Mouse (Mus musculus) midbrain, embryonic 14.5 days (tissue): ENCODE data around the gene Pdzd2. TPM values are rescaled to one million over a fixed set of nuclear protein-coding genes. Genes with fewer than 3 reads are reported as not detected.

Experiments used
- ATAC-seq: fragments of 200-750 bp; cut with Nextera tagmentation; 2 replicates; pipeline ENCODE4 v1.8.0; 2017; ENCODE audit warnings: moderate number of reproducible peaks, moderate library complexity; ENCODE audit not compliant: low FRiP score, low TSS enrichment
- DNase-seq: peaks from one replicate; pipeline ENCODE4 v3.0.0-alpha.2; 2015
- H3K27ac ChIP-seq: fragments of 300-500 bp; sonication (generic); replicated peaks from 2 replicates; pipeline ENCODE4 v1.5.1; 2014; ENCODE audit warnings: mild to moderate bottlenecking, low read depth, low read length, moderate library complexity
- H3K27me3 ChIP-seq: fragments of 300-500 bp; sonication (generic); 2 replicates; pipeline ENCODE4 v1.6.1; 2014; ENCODE audit warnings: low read length, control low read depth, mixed read lengths; ENCODE audit not compliant: control insufficient read depth, insufficient read depth
- H3K36me3 ChIP-seq: fragments of 300-500 bp; sonication (generic); 2 replicates; pipeline ENCODE4 v1.6.1; 2014; ENCODE audit warnings: low read length, control low read depth; ENCODE audit not compliant: control insufficient read depth, insufficient read depth
- H3K4me1 ChIP-seq: fragments of 300-500 bp; sonication (generic); 2 replicates; pipeline ENCODE4 v1.6.1; 2014; ENCODE audit warnings: mild to moderate bottlenecking, antibody characterized with exemption, low read length, control low read depth; ENCODE audit not compliant: control insufficient read depth, insufficient read depth
- H3K4me2 ChIP-seq: fragments of 300-500 bp; sonication (generic); 2 replicates; pipeline ENCODE4 v1.6.1; 2014; ENCODE audit warnings: mild to moderate bottlenecking, low read length, moderate library complexity
- H3K4me3 ChIP-seq: fragments of 300-500 bp; sonication (generic); replicated peaks from 2 replicates; pipeline ENCODE4 v1.5.1; 2014; ENCODE audit warnings: low read depth, low read length
- H3K9ac ChIP-seq: fragments of 300-500 bp; sonication (generic); replicated peaks from 2 replicates; pipeline ENCODE4 v1.6.1; 2014; ENCODE audit warnings: mild to moderate bottlenecking, low read length, moderate library complexity
- H3K9me3 ChIP-seq: fragments of 300-500 bp; sonication (generic); 2 replicates; pipeline ENCODE4 v1.6.1; 2016; ENCODE audit warnings: low read length, control low read depth, mixed read lengths; ENCODE audit not compliant: control insufficient read depth
- WGBS: fragments of 180-500 bp; shearing (Covaris S2); extraction: QIAGEN DNeasy Blood & Tissue Kit; methylation state at CpG from one replicate; pipeline ENCODE4 v1.1.7; 2014; 5-methylcytosine and 5-hydroxymethylcytosine counted together
- polyA plus RNA-seq: library from polyadenylated mRNA; unstranded; fragments of >200 nt; fragmentation: Nextera tagmentation; extraction: Ambion mirVana; gene quantifications from 2 replicates; pipeline ENCODE4 v1.2.1, GENCODE M21; 2014

Pdzd2 gene
- polyA plus RNA-seq, 1 experiment from 2014 or later = 11.2 TPM

DNA sequence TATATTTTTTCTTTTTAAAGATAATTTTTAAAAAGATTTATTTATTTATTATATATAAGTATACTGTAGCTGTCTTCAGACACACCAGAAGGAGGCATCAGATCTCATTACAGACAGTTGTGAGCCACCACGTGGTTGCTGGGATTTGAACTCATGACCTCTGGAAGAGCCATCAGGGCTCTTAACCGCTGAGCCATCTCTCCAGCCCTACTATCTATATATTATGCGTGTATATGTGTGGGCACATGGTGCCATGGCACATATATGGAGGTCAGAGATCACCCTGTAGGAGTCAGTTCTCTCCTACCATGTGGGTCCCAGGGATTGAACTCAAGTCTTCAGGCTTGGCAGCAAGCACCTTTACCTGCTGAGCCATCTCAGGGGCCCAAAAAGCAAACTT is 359.7 kb downstream of the Pdzd2 start:
- H3K36me3 ChIP-seq = no peaks in the 10 kb centered on the region
- ATAC-seq = no peak
- no peaks in the 10 kb centered on the region for H3K9me3 ChIP-seq
- DNase-seq = no peak
- H3K4me2 ChIP-seq = no peak overlapping the region
- H3K9ac ChIP-seq = no peak overlapping the region
- H3K27ac ChIP-seq = no peak overlapping the region
- 97% methylated on average over 3 of the region's 3 CpGs for WGBS
- H3K4me3 ChIP-seq = no peak overlapping the region
- H3K4me1 ChIP-seq = peaks cover 9% of the 10 kb centered on the region
- H3K27me3 ChIP-seq = no peaks in the 10 kb centered on the region

DNA sequence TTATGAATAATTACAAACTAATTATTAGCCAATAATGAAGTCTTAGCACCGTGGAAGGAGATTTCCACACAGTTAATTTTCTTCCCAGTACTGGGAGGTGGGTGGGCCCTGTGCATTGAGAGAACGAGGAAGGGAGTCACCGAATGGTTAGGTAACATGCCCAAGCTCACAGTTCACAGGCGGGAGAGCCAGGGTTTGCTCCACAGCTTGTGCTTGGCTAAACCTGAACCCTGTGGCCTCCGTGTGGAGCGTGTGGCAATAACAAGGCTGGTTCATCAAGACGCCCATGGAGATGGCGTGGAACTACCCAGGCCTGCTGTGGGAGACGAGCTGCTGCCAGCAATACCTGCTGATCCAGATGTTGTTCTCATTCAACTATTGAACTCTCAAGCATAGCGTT is 361.9 kb downstream of the Pdzd2 start:
- ATAC-seq (no peak), DNase-seq (no peak)
- no peak overlapping the region for H3K4me3 ChIP-seq
- no peaks in the 10 kb centered on the region for H3K9me3 ChIP-seq
- no peak overlapping the region for H3K9ac ChIP-seq
- 0 out of 2 replicates have a peak, but pooled peaks cover 3% of the 10 kb centered on the region for H3K36me3 ChIP-seq
- 75% methylated on average over 10 of the region's 10 CpGs for WGBS
- no peak overlapping the region for H3K4me2 ChIP-seq
- H3K27me3 ChIP-seq = no peaks in the 10 kb centered on the region
- H3K27ac ChIP-seq = no peak overlapping the region
- peaks cover 9% of the 10 kb centered on the region for H3K4me1 ChIP-seq

DNA sequence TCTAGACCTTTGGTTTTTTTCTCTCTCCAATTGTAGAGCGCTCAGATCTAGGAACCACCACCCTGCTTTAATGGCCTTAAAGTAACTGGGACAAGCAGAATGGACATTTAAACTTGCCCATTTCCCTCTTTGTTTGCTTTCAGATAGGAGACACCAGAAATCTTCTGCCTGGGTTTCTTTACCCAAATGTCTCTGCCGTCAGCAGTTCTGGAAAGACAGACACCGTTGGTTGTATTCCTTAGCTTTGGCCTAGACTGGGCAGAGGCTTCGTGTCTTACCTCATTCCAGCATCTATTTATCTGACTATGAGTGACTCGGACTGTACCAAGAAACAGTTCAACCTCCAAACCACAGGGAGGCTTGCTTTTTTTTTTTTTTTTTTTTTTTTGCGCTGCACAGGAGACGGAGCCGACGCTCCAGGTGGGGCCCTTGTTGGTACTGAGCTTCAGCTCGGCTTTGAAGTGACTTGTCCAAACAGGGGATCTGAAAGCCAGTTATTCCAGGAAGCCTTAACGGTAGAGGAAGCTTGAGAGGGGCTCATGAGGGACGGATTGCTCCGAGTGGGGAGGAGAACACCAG is 363.1 kb downstream of the Pdzd2 start:
- H3K27ac ChIP-seq = no peak overlapping the region
- 24% methylated on average over 13 of the region's 13 CpGs for WGBS
- no peak overlapping the region for H3K4me3 ChIP-seq
- H3K9ac ChIP-seq = no peak overlapping the region; the same call in 1 of the 2 replicates
- H3K36me3 ChIP-seq = 0 out of 2 replicates have a peak, but pooled peaks cover 3% of the 10 kb centered on the region
- H3K4me1 ChIP-seq = peaks cover 9% of the 10 kb centered on the region
- no peaks in the 10 kb centered on the region for H3K9me3 ChIP-seq
- ATAC-seq (no peak), DNase-seq (no peak)
- H3K4me2 ChIP-seq = peak overlapping the region; percentile 52
- H3K27me3 ChIP-seq = no peaks in the 10 kb centered on the region

DNA sequence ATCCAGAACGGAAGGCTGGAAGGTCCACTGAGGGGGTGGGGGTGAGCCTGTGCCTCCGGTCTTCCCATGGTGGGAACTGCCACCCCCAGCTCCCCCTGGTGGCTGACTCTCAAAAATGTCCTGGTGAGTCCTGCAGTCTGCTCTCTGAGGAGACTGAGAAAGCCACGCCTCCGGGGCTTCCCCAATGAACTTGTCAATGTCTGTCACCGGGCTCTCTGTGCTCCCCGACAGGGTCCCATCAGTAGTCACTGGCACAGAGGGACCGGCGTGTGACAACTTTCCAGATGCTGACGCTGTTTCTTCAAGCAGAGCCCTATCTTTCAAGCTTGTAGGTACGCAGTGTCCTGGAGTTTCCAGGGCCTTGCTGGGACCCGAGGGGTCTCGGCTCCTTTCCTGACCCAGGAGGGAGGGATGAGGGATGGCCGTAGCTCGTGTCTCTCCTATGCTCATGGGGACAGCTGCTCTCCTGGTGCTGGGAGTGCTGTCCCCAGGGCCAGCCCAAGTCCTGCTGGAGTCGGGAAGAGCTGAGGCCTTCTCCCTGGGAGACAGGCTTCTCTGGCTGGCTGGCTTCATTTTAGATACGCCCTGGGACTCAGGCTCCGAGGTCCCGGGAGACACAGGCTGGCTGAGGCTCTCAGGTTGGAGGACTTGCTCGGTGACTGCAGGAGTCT is 363.9 kb downstream of the Pdzd2 start:
- H3K9me3 ChIP-seq = no peaks in the 10 kb centered on the region
- H3K4me2 ChIP-seq = peak overlapping the region; percentile 52
- peaks cover 9% of the 10 kb centered on the region for H3K4me1 ChIP-seq
- 1% methylated on average over 19 of the region's 19 CpGs for WGBS
- no peaks in the 10 kb centered on the region for H3K27me3 ChIP-seq
- 0 out of 2 replicates have a peak overlapping the region, but pooled peaks have one; percentile 9 for H3K27ac ChIP-seq
- 0 out of 2 replicates have a peak, but pooled peaks cover 3% of the 10 kb centered on the region for H3K36me3 ChIP-seq
- ATAC-seq = peak; percentile 60
- H3K9ac ChIP-seq = 0 out of 2 replicates have a peak overlapping the region, but pooled peaks have one; percentile 21
- peak; percentile 87 for DNase-seq
- H3K4me3 ChIP-seq = peak overlapping the region; percentile 13; the same call in 1 of the 2 replicates

DNA sequence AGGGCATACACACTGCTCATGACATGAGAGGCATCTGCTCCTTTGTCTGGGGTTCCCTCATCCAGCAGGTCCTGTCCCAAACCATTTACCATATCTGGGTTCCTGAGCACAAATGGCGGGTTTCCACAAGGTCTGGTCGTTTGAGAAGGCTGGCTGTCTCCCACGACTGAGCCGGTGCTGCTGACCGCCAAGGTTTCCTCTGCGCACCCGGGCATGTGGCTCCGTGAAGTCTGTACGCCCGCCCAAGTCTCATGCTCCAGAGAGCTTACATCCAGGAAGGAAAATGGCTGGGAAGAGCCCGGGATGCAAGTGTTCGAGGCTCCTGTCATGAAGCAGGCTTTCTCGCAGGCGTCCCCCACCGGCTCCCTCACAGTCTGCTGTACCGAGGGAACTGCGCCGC is 364.8 kb downstream of the Pdzd2 start:
- no peak for DNase-seq
- Histone ChIP-seq H3K4me1 (peaks cover 9% of the 10 kb centered on the region), H3K27me3 (no peaks in the 10 kb centered on the region), H3K9ac (no peak overlapping the region), H3K4me3 (no peak overlapping the region), H3K36me3 (0 out of 2 replicates have a peak, but pooled peaks cover 3% of the 10 kb centered on the region), H3K9me3 (no peaks in the 10 kb centered on the region), H3K4me2 (peak overlapping the region; percentile 52), H3K27ac (no peak overlapping the region)
- no peak for ATAC-seq
- 61% methylated on average over 18 of the region's 18 CpGs for WGBS

DNA sequence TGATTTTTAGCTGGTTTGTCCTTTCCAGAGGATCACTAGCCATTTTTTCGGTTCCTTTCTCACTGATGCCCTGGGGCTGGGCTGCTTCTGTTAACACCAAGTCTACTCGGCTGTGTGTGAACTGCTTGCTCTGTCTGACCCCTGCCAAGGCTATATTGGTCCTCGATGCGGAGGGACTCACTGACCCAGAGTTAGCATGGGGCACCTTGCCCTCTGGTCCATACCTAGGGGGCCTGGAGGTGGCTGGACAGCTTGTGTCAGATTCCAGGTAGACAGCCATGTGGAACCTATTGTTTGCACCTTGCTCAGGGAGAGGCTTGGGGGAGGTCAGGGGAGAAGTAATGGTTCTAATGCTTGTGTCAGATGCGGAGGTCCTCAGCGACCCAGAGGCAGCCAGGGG is 365.8 kb downstream of the Pdzd2 start:
- Histone ChIP-seq H3K36me3 (0 out of 2 replicates have a peak, but pooled peaks cover 3% of the 10 kb centered on the region), H3K9me3 (no peaks in the 10 kb centered on the region), H3K27ac (no peak overlapping the region), H3K4me2 (no peak overlapping the region), H3K27me3 (no peaks in the 10 kb centered on the region), H3K4me3 (no peak overlapping the region), H3K4me1 (peaks cover 9% of the 10 kb centered on the region), H3K9ac (no peak overlapping the region)
- no peak for DNase-seq
- ATAC-seq = no peak
- 83% methylated on average over 6 of the region's 6 CpGs for WGBS

DNA sequence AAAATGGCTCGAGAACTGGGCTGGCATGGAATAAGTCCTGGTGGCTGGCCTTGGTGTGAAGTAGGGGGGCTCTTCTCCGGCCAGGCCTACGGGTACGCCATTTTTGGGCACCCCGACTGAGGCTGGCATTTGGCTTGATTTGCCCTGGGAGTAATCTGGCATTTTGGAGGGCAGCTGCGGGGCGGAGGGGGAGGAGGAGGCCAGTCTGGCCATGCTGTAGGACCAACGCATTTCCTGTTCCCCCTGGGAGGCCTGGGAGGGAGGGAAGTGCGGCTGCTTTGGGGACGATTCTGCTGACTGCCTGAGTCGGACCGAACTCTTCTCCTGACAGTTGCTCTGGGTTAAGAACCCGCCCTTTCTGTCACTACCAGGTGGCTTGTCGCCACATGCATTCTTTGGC is 366.2 kb downstream of the Pdzd2 start:
- Histone ChIP-seq H3K9me3 (no peaks in the 10 kb centered on the region), H3K4me1 (peaks cover 9% of the 10 kb centered on the region), H3K27me3 (no peaks in the 10 kb centered on the region), H3K36me3 (0 out of 2 replicates have a peak, but pooled peaks cover 3% of the 10 kb centered on the region), H3K27ac (no peak overlapping the region), H3K4me2 (no peak overlapping the region), H3K9ac (no peak overlapping the region), H3K4me3 (no peak overlapping the region)
- 89% methylated on average over 14 of the region's 14 CpGs for WGBS
- ATAC-seq (no peak), DNase-seq (no peak)

DNA sequence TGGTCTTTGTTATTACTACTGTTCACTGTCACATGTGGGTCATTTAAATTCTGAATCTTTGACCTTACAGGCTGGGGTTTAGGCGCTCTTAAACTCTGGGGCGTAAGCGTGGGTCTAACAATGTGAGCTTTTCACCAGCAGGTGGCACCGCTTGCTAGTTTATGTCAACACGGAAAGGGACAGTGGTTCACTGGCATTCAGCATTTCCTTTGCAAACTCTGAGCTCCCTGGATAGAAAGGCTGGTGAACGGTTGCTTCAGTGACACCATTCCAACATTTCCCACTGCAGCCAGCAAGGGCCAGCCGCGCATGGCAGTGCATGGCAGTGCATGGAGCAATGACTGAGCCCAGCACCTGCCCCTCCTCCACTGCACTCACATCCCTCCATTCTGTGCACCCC is 368.5 kb downstream of the Pdzd2 start:
- Histone ChIP-seq H3K4me1 (peaks cover 19% of the 10 kb centered on the region), H3K9me3 (no peaks in the 10 kb centered on the region), H3K36me3 (0 out of 2 replicates have a peak, but pooled peaks cover 3% of the 10 kb centered on the region), H3K9ac (no peak overlapping the region), H3K4me2 (no peak overlapping the region), H3K27me3 (no peaks in the 10 kb centered on the region), H3K4me3 (no peak overlapping the region), H3K27ac (no peak overlapping the region)
- peak; percentile 93 for DNase-seq
- WGBS = 4% methylated on average over 8 of the region's 8 CpGs
- peak; percentile 61 for ATAC-seq

DNA sequence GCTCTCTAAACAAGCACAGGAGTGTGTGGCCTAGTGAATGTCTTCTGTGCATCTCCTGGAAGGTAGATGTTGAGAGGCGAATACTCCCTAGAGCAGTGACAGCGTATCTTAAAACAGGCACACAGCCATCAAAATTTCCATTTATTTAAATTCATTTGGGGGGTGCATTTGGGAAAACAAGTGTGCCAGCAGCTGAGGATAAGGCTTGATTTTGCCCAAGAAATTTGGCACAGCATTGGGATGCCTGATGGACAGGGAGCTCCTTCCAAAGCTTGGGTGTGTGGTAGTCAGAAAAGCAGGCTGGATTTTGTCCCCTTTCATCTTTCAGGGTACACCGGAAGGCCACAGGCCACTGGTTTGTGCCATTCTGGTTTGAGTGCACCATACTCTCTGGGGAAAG is 369.6 kb downstream of the Pdzd2 start:
- no peaks in the 10 kb centered on the region for H3K27me3 ChIP-seq
- H3K4me3 ChIP-seq = no peak overlapping the region
- WGBS = 92% methylated on average over 3 of the region's 3 CpGs
- peaks cover 20% of the 10 kb centered on the region for H3K4me1 ChIP-seq
- no peak overlapping the region for H3K27ac ChIP-seq
- H3K4me2 ChIP-seq = no peak overlapping the region
- ATAC-seq (no peak), DNase-seq (no peak)
- H3K9me3 ChIP-seq = no peaks in the 10 kb centered on the region
- no peak overlapping the region for H3K9ac ChIP-seq
- H3K36me3 ChIP-seq = 0 out of 2 replicates have a peak, but pooled peaks cover 3% of the 10 kb centered on the region
